Mouse (Mus musculus) forelimb bud, embryonic 11.5 days (tissue): ENCODE results near the gene Lap3.

Experiments
- DNase-seq: peaks from one replicate; pipeline ENCODE4 v3.0.0-alpha.2; 2012; ENCODE audit warnings: low read depth, low spot score

The Lap3 gene

DNA sequence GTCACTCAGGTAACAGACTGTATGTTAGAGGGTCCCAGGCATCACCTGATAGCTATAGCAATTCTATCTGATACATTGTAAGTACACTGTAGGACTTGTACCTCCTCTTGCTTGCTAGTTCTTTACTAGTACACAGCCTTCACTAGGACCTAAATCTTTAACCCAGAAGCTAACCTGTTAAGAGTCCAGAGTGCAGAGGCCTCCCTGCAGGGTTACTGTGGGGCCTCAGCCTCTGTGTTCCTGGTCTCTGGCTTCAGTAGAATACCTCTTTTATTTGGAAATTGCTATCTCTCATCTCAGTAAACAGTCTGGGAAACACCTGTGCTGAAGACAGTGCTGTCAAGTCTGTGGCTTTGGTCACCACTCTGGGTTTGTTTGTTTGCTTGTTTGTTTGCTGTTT is 2.9 kb downstream of the Lap3 start:
- DNase-seq, result no peak

GRCm38 (mm10) chr5:45496479-45496878 is 3.3 kb downstream of the Lap3 start:
- no peak for DNase-seq

GRCm38 (mm10) chr5:45496930-45497550 is 3.9 kb downstream of the Lap3 start:
- DNase-seq, result no peak

DNA sequence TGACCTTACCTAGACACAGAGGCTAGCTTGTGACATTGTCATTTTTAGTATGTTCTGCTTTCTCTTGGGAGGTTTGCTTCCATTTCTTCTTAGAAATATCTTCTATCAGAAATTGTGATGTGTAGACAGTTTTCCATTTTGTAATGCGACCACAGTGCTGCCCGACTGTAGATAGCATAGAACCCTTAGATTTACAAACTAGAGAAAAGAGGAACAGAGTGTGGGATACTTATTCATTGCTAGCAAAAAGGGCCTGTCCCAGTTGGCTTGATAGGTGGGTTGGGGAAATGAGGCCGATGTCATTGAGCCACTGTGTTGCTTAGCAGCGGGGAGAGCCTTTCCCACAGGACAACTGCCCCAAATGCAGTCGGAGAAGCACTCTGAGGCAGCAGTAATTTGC is 4.4 kb downstream of the Lap3 start:
- DNase-seq, result no peak

DNA sequence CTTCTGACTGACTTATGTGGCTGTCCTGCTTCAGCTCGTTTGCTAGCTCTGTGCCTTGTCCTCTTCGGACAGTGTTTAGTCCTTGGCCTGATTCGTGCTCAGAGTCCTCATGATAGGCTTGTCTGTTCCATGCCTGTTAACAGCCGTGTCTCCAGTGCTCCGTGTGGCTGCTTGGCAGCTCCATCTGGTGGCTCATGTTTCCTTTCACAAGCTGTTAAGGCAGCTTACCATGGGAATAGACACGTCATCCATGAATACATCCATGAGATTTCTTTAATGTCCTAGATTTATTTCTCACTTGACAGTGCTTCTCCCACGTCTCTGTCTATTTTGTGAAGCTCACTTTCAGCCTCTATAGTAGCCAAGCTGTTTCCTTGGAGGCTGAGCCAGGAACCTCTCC is 16.9 kb downstream of the Lap3 start:
- DNase-seq, result no peak

DNA sequence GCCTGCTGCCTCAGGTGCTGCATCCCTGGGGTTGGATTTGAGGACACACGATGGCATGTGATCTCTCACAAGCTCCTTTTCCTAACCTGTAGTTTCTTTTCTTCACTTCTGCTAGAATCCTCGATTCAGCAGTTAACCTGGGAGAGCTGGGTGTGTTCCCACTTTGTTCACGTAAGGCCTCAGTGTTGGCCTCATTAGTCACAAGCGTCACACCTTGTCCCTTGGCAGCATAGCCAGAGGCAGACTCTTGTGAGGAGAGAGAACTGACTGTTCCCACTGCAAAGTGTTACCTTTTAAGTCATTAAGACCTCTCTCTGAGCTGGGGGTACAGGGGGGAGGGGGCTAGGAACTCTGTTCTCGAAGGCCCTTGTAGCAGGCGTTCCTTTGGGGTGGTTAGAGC is 19.7 kb downstream of the Lap3 start:
- no peak for DNase-seq

DNA sequence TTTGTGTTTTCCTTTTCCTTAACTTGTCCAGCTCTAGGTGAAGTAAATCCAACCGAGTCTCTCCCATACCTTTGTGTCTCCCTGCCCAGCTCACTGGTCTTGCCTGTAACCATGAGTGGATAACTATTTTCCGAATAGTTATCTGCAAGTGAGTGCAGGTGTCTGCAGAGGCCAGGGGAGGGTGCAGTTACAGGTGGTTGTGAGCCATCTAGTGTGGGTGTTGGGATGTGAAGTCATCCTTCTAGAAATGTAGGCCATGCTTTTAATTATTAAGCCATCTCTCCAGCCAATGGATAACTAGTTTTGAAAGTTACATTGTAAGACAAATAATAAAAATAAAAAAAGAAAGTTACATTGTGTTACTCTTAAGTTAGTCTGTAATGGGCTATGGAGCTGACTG is 20.3 kb downstream of the Lap3 start:
- DNase-seq, result no peak

DNA sequence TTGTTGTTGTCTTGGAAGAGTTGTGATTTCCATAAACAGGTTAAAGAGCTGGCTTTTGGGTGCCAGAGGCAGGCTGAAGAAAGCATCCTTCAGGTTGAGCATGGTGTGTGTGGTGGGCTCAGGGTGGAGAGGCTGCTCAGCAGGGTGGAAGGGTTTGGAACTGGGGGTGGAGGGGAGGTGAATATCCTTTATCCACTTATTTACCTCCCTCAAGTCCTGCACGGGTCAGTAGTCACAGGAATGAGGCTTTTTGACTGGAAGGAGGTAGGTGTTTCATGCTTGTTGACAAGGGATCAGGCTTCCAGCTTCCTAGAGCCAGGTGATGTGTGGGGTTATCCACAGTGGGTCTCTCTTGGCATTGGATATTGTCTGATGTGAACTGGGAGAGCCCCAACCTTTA is 21.4 kb downstream of the Lap3 start:
- DNase-seq, result no peak

DNA sequence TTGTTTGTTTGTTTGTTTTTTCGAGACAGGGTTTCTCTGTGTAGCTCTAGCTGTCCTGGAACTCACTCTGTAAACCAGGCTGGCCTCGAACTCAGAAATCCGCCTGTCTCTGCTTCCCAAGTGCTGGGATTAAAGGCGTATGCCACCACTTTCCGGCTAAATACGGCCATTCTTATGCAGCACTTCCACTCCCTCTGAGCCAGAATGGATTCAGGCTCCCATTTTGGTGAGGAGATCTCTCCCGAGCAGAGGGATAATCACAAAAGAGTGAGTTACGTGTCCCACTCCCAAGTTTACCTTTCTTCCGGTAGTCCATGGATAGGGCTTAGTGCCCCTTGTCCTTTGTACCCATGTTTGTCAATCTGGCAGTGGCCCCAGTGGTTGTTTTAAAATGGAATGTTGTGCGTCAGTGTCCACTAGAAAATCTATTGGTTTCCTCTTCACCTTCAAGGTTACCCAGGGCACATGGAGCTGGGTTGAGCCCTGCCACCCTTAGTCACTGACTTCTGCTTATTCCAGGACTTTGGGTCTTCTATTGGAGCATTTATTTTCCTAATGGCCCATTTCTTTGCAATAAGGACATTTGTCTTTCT is 22.1 kb downstream of the Lap3 start:
- no peak for DNase-seq

GRCm38 (mm10) chr5:45519960-45520808 is 27.0 kb downstream of the Lap3 start, which contains the start of gene Med28:
Gene Med28, plus strand, starts transcription at chr5:45520229.
- DNase-seq, result peak; percentile 91

GRCm38 (mm10) chr5:45520809-45521110 is 27.6 kb downstream of the Lap3 start:
- DNase-seq, result no peak

- DNase-seq, result no peak
Observed at GRCm38 (mm10) chr5:45521601-45522000, 28.4 kb downstream of the Lap3 start.

- no peak for DNase-seq
Observed at GRCm38 (mm10) chr5:45525101-45525500, 31.9 kb downstream of the Lap3 start.

DNA sequence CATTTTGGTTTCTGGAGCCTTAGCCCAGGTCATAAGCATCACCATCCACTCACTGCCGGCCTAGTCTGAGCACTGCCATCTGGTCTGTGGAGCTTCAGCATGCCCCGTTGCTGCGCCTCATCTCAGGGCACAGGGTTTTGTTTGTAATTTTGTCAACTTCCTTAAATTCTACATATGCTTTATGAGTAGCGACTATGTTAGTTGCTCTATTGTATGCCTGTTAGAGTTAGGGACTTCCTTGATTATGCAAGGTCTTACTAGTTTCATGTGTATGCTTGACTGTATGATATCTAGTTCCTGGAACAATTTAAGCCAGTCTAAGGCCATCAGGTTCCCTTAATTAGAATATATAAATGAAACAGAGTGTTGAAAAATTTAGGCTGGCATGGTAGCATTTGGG is 33.2 kb downstream of the Lap3 start:
- no peak for DNase-seq

DNA sequence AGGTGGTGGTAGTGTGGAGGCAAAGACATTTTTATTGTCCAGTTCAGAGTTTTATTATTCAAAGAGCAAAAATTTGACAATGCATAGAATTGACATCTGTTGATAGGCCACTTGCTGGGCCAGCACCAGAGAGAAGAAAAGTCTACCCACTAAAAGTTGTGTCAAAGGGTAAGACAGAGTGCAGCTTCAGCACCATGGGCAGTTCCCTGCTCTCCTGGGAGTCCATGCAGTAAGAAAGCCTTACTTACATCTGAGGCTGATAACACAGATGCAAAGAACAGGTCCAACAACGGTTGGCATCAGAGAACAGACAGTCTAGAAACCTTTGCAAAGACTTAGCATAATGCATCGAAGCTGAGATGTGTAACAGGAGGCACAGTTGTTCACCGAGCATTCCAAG is 36.5 kb downstream of the Lap3 start:
- DNase-seq, result peak; percentile 52

GRCm38 (mm10) chr5:45534319-45535098 is 41.3 kb downstream of the Lap3 start:
- DNase-seq, result peak; percentile 69

- DNase-seq, result no peak
Observed at GRCm38 (mm10) chr5:45535177-45535576, 42.0 kb downstream of the Lap3 start.

DNA sequence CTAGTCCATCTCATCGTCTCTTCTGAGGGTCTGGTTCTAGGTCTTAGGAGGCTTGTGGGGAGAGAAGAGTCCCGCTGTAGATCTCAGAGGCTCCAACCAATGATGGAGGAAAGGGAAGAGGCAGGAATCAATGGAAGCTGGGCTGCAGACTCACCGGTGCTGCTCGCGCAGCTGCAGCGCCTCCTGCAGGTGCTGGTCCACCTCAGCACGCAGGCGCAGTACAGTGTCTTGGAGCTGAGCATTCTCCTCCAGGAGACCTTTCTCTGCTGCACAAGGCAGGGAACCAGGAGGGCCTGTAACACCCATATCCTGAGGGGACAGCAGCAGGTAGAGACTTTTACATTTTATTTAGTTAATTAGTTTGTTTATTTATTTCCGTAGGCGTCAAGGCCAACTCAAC is 46.3 kb downstream of the Lap3 start:
- no peak for DNase-seq

DNA sequence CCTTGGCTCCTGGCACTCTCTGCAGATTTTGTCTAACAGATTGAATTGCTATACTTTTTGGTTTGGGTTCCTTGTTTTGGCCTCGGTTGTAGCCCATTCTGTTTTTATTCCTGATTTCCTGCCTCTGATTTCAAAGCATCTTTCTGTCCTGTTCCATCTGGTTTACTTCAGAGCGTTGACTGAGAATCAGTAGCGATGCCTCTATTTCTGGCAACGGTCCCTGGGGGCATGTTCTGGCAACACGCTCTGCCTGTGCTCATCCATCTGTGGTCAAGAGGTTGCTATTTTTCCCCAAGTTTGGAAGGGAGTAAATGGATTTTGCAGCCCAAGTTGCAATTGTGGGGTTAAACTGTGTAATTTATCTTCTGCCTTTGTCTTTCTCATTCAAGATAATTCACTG is 50.2 kb downstream of the Lap3 start:
- no peak for DNase-seq

GRCm38 (mm10) chr5:45549586-45549985 is 56.4 kb downstream of the Lap3 start:
- DNase-seq, result no peak
